Mouse (Mus musculus): ENCODE measurements around the gene Hoxd12. TPM values are rescaled to one million over a fixed set of nuclear protein-coding genes. Genes with fewer than 3 reads are reported as not detected.

The Hoxd12 gene
- polyA plus RNA-seq, 1 experiment: not detected

DNA sequence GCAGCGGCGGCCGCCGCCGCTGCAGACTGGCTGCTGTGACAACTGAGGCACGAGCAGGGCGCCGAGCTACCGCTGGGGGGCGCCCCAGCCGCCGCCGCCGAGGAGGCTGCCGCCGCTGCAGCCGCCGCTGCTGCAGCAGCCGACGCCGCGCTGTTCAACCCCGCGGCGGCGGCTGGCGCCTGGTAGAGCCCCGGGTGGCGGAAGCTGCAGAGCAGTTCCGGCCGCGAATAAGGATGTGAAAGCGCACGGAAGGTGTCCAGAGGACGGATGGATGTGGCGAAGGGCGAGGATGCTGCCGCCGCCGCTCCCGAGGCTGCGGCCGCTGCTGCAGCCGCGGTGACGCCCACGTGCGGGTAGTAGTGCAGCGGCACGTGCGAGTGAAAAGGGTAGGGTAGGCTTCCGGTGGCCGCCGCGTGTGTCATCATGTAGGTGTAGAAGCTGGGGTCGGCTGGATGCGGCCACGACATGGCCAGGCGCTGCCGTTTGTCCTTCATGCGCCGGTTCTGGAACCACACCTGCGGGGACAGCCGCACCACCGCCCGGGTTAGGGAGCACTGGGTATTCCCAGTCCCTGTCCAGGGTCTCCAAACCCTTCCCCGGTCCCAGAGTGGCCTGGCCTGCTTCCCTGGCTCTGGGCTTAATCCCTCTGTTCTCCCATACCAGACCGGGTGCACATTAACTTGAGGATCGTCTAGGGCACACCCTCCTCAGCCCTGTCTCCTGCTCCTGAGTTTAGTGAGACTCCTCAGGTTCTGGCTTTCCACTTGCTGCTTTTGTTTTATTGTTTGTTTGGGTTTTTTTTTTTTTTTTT, 18.8 kb upstream of the Hoxd12 start:
- Histone ChIP-seq H3K27ac (ENCODE audit: insufficient read depth, low read length) (no peak overlapping the region), H3K4me1 (ENCODE audit: control insufficient read depth, insufficient read depth, low read length) (no peaks in the 10 kb centered on the region), H3K4me3 (ENCODE audit: insufficient read depth, low read length) (no peak overlapping the region)
- TF ChIP-seq POLR2A (IDR thresholded peaks at IDR 0.05; ENCODE audit: extremely low read depth, insufficient read depth, low read length): no peak
- no peak for TF ChIP-seq CTCF (IDR thresholded peaks at IDR 0.05; ENCODE audit: extremely low read depth, insufficient read depth, low read length)

DNA sequence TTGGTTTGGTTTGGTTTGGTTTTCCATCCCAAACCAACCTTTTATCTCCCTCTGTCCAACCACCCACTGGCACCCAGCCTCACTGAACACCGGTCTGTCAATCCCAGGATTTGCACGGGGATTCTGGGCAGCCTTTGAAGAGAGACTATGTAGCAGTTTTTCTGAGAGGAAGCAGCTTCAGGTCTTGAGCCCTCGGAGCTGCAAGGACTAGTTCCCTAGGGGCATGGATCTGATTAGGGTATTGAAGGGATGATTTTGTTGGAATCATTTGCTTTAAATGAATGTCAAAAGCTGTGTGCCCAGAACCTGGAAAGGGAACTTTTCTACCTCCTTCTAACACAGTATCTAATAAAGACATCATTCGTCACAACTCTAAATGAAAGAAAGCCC, 18.2 kb upstream of the Hoxd12 start:
- Histone ChIP-seq H3K4me1 (ENCODE audit: control insufficient read depth, insufficient read depth, low read length) (no peaks in the 10 kb centered on the region), H3K27ac (ENCODE audit: insufficient read depth, low read length) (no peak overlapping the region), H3K4me3 (ENCODE audit: insufficient read depth, low read length) (no peak overlapping the region)
- TF ChIP-seq POLR2A (IDR thresholded peaks at IDR 0.05; ENCODE audit: extremely low read depth, insufficient read depth, low read length) (no peak), CTCF (IDR thresholded peaks at IDR 0.05; ENCODE audit: extremely low read depth, insufficient read depth, low read length) (no peak)

GRCm38 (mm10) chr2:74657251-74658023, 17.4 kb upstream of the Hoxd12 start:
- Histone ChIP-seq H3K4me1 (ENCODE audit: control insufficient read depth, insufficient read depth, low read length) (no peaks in the 10 kb centered on the region), H3K27ac (ENCODE audit: insufficient read depth, low read length) (no peak overlapping the region), H3K4me3 (ENCODE audit: insufficient read depth, low read length) (no peak overlapping the region)
- TF ChIP-seq CTCF (IDR thresholded peaks at IDR 0.05; ENCODE audit: extremely low read depth, insufficient read depth, low read length) (no peak), POLR2A (IDR thresholded peaks at IDR 0.05; ENCODE audit: extremely low read depth, insufficient read depth, low read length) (no peak)

DNA sequence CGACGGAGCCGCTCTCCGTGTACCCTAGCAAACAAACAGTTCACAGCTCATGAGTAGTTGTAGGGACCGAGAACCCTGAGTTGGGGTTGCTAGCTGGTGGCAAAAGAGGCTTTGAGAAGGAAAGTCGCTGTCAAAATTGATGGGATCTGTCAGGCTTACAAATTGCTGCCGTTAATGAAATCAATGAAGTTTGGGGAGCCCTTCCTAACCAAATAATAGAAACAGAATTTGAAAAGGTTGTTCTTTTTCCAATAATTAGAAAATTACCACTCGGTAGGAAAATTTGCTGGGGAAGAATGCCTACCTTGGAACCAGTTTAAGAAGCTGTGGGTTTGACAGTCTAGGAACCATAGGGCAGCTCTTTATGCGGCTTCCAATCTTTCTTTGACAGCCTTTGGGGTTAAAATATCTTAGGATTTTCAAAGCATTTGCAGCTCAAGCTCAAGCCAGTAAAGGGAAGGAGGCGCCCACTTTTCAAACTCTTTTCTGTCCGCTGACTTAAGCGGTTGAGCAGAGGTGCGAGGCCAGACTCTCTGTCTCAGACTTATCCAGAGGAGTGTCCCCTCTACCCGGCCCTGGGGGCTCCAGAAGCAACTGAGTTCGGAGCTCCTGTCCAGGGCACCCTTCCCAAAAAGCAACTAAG, 16.7 kb upstream of the Hoxd12 start:
- H3K4me1 ChIP-seq (ENCODE audit: control insufficient read depth, insufficient read depth, low read length): no peaks in the 10 kb centered on the region
- no peak overlapping the region for H3K4me3 ChIP-seq (ENCODE audit: insufficient read depth, low read length)
- no peak for TF ChIP-seq POLR2A (IDR thresholded peaks at IDR 0.05; ENCODE audit: extremely low read depth, insufficient read depth, low read length)
- no peak for TF ChIP-seq CTCF (IDR thresholded peaks at IDR 0.05; ENCODE audit: extremely low read depth, insufficient read depth, low read length)
- H3K27ac ChIP-seq (ENCODE audit: insufficient read depth, low read length): no peak overlapping the region

DNA sequence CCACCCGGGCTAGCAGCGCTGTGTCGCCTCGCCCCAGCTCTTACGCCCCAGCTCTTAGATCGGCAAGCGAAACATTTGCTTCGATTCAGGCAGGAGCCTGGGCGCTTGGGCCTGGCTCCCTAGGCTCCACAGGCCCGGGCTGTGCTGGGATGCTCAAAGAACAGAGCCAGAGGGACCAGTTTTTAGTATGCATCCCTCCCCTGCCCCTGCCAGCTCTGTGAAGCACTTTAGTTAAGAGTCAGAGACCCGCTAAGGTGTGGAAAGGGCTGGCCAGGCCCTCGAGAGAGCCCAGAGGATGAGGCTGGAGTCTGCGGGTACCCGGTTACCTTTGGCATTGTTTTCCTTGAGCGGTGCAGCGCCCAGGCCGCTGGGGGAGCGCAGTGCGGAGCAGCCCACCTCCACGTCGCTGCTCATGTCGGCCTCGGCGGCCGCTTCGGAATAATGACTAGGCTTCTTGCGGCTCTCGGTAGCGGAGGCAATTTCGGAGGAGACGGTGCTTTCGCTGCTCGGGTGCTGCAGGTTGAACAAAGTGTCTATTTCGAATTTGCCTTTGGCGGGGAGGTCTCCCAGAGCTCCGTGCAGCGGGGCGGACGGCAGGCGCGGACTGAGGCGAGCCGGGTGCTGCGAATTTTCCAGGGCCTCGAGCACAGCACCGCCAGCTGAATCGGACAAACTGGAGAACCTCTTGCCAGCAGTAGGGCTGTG, 16.0 kb upstream of the Hoxd12 start:
- H3K4me1 ChIP-seq (ENCODE audit: control insufficient read depth, insufficient read depth, low read length): no peaks in the 10 kb centered on the region
- no peak overlapping the region for H3K4me3 ChIP-seq (ENCODE audit: insufficient read depth, low read length)
- TF ChIP-seq CTCF (IDR thresholded peaks at IDR 0.05; ENCODE audit: extremely low read depth, insufficient read depth, low read length) (no peak), POLR2A (IDR thresholded peaks at IDR 0.05; ENCODE audit: extremely low read depth, insufficient read depth, low read length) (no peak)
- H3K27ac ChIP-seq (ENCODE audit: insufficient read depth, low read length): no peak overlapping the region

- no peak for TF ChIP-seq CTCF (IDR thresholded peaks at IDR 0.05; ENCODE audit: extremely low read depth, insufficient read depth, low read length)
- no peak for TF ChIP-seq POLR2A (IDR thresholded peaks at IDR 0.05; ENCODE audit: extremely low read depth, insufficient read depth, low read length)
- no peaks in the 10 kb centered on the region for H3K4me1 ChIP-seq (ENCODE audit: control insufficient read depth, insufficient read depth, low read length)
- H3K4me3 ChIP-seq (ENCODE audit: insufficient read depth, low read length): no peak within 1 kb of the TSS
- no peak within 1 kb of the TSS for H3K27ac ChIP-seq (ENCODE audit: insufficient read depth, low read length)
Observed at GRCm38 (mm10) chr2:74659507-74660005, 15.3 kb upstream of the Hoxd12 start, which contains the start of gene Evx2. Gene Evx2 (minus strand): TSS chr2:74659557.

- no peak for TF ChIP-seq POLR2A (IDR thresholded peaks at IDR 0.05; ENCODE audit: extremely low read depth, insufficient read depth, low read length)
- no peak for TF ChIP-seq CTCF (IDR thresholded peaks at IDR 0.05; ENCODE audit: extremely low read depth, insufficient read depth, low read length)
- Histone ChIP-seq H3K4me1 (ENCODE audit: control insufficient read depth, insufficient read depth, low read length) (no peaks in the 10 kb centered on the region), H3K27ac (ENCODE audit: insufficient read depth, low read length) (no peak overlapping the region), H3K4me3 (ENCODE audit: insufficient read depth, low read length) (no peak overlapping the region)
Observed at GRCm38 (mm10) chr2:74660421-74661375, 14.1 kb upstream of the Hoxd12 start.

DNA sequence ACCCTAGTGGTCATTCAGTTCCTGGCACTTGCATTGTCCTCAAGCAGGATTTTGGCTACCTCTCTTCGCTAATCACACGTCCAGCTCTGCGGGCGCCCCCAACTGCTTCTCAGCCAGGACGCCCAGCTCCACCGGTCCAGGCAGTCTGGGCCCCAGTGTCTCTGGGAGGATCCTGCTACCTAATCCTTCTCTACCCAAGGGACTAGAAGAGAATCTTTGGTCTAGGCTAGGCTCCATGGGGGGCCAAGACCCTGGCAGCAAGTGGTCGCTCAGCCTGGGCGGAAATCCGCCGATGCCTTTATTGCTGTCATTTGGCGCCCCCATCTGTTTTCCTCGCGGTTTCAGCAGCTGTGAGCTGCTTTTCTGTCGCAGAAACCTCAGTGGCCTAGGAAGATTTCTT, 13.1 kb upstream of the Hoxd12 start:
- no peak for TF ChIP-seq POLR2A (IDR thresholded peaks at IDR 0.05; ENCODE audit: extremely low read depth, insufficient read depth, low read length)
- peak; percentile 51 for TF ChIP-seq CTCF (IDR thresholded peaks at IDR 0.05; ENCODE audit: extremely low read depth, insufficient read depth, low read length)
- Histone ChIP-seq H3K4me3 (ENCODE audit: insufficient read depth, low read length) (no peak overlapping the region), H3K27ac (ENCODE audit: insufficient read depth, low read length) (no peak overlapping the region), H3K4me1 (ENCODE audit: control insufficient read depth, insufficient read depth, low read length) (no peaks in the 10 kb centered on the region)

Data from cortical plate, adult 2 months (tissue).